Mouse (Mus musculus) cerebellum, postnatal 4 days (tissue): Measurements from ENCODE around the gene Pdss2.

Experiments used
- DNase-seq, 2 experiments: peaks; one replicate each; pipeline ENCODE4 v3.0.0; 2022; ENCODE audit warnings: low spot score in 2 of 2, mixed read lengths in 1 of 2

The Pdss2 gene

GRCm38 (mm10) chr10:43220910-43221625 lies at the start of gene Pdss2:
Gene Pdss2, plus strand, starts transcription at chr10:43221486.
- peak; percentile 83 to 85 for DNase-seq

GRCm38 (mm10) chr10:43172066-43172465 lies 49.2 kb upstream of the Pdss2 start:
- DNase-seq, result no peak

GRCm38 (mm10) chr10:43172554-43172953 lies 48.7 kb upstream of the Pdss2 start:
- no peak for DNase-seq

- DNase-seq, result peak; percentile 23 to 59
Observed at GRCm38 (mm10) chr10:43173141-43173827, 48.0 kb upstream of the Pdss2 start.

- DNase-seq, result no peak
Observed at GRCm38 (mm10) chr10:43173828-43174325, 47.4 kb upstream of the Pdss2 start.

GRCm38 (mm10) chr10:43174326-43175155 lies 46.7 kb upstream of the Pdss2 start, which contains the start of the genes Sobp and 9030612E09Rik:
Gene Sobp, minus strand, starts transcription at chr10:43174530.
Gene 9030612E09Rik, plus strand, starts transcription at chr10:43174704.
- peak; percentile 46 to 76 for DNase-seq

- DNase-seq, result no peak
Observed at GRCm38 (mm10) chr10:43175156-43175601, 46.1 kb upstream of the Pdss2 start.

GRCm38 (mm10) chr10:43180313-43180912 lies 40.9 kb upstream of the Pdss2 start:
- peak in 1 of 2 experiments; percentile 46 for DNase-seq

- no peak for DNase-seq
Observed at GRCm38 (mm10) chr10:43200206-43200605, 21.1 kb upstream of the Pdss2 start.

GRCm38 (mm10) chr10:43203865-43204264 lies 17.4 kb upstream of the Pdss2 start:
- DNase-seq, result no peak

- peak in 1 of 2 experiments; percentile 6 for DNase-seq
Observed at GRCm38 (mm10) chr10:43211866-43212265, 9.4 kb upstream of the Pdss2 start.

GRCm38 (mm10) chr10:43217361-43217900 lies 3.9 kb upstream of the Pdss2 start:
- no peak for DNase-seq

- peak in 1 of 2 experiments; percentile 4 for DNase-seq
Observed at GRCm38 (mm10) chr10:43220479-43220878, 807 bp upstream of the Pdss2 start.

GRCm38 (mm10) chr10:43221659-43222058 lies 373 bp downstream of the Pdss2 start:
- DNase-seq, result no peak

- no peak for DNase-seq
Observed at GRCm38 (mm10) chr10:43223391-43223790, 2.1 kb downstream of the Pdss2 start.

GRCm38 (mm10) chr10:43226391-43226790 lies 5.1 kb downstream of the Pdss2 start:
- DNase-seq, result no peak

GRCm38 (mm10) chr10:43229236-43229635 lies 8.0 kb downstream of the Pdss2 start:
- DNase-seq, result no peak

GRCm38 (mm10) chr10:43234522-43234921 lies 13.2 kb downstream of the Pdss2 start:
- no peak for DNase-seq

GRCm38 (mm10) chr10:43235011-43235410 lies 13.7 kb downstream of the Pdss2 start:
- no peak for DNase-seq

- DNase-seq, result no peak
Observed at GRCm38 (mm10) chr10:43235758-43236669, 14.7 kb downstream of the Pdss2 start.
